Mouse (Mus musculus): ENCODE data around the gene 2010111I01Rik. TPM values are rescaled to one million over a fixed set of nuclear protein-coding genes. Genes with fewer than 3 reads are reported as not detected.
A peak's percentile ranks its signal among the peaks of the same experiment; 100 is the strongest.

The 2010111I01Rik gene
- total and polyA plus RNA-seq, 2 experiments from 2014 or later = 107 to 149 TPM

GRCm38 (mm10) chr13:63073911-63074675 is 109.4 kb downstream of the 2010111I01Rik start:
- no peak overlapping the region for H3K4me2 ChIP-seq (ENCODE audit: low read depth, low read length)
- H3K27ac ChIP-seq (ENCODE audit: low read depth) = peak overlapping the region; percentile 50
- H3K4me1 ChIP-seq (ENCODE audit: control insufficient read depth, insufficient read depth) = 0 out of 2 replicates have a peak, but pooled peaks cover 7% of the 10 kb centered on the region
- no peaks in the 10 kb centered on the region for H3K9me3 ChIP-seq (replicated peaks; ENCODE audit: control insufficient read depth, low read length)
- no peak overlapping the region for H3K9ac ChIP-seq (replicated peaks; ENCODE audit: low read depth, low read length)
- WGBS = 36% methylated on average over 9 of the region's 9 CpGs
- ATAC-seq (ENCODE audit: insufficient read depth, low read depth) (no peak; the same call in 1 of the 2 replicates), DNase-seq (ENCODE audit: low spot score) (peak; percentile 56)
- H3K36me3 ChIP-seq (replicated peaks; ENCODE audit: control insufficient read depth, insufficient read depth, low read length) = no peaks in the 10 kb centered on the region
- no peaks in the 10 kb centered on the region for H3K27me3 ChIP-seq (ENCODE audit: control insufficient read depth, insufficient read depth, low read length)
- TF ChIP-seq CTCF (IDR thresholded peaks at IDR 0.05; ENCODE audit: low read depth) = no peak
- TF ChIP-seq EP300 (IDR thresholded peaks at IDR 0.05; ENCODE audit: low read depth) = no peak
- no peak overlapping the region for H3K4me3 ChIP-seq (ENCODE audit: low read depth, low read length)

DNA sequence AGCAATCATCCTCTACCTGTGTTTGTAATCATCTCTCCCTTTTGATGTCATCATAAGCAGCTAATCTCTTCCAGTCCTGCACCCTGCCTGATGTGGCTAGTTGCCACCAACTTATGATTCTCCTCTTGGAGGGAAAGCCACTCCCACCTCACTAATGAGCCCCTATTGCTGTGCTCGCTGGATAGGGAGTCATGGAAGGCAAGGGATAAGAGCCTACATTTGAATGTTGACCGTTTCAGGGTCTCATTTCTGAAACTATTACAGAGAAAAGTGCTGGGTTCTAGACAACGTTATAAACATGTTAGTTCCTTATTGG is 109.9 kb downstream of the 2010111I01Rik start:
- no peak overlapping the region for H3K4me3 ChIP-seq (ENCODE audit: low read depth, low read length)
- H3K4me1 ChIP-seq (ENCODE audit: control insufficient read depth, insufficient read depth) = 0 out of 2 replicates have a peak, but pooled peaks cover 7% of the 10 kb centered on the region
- H3K27me3 ChIP-seq (ENCODE audit: control insufficient read depth, insufficient read depth, low read length) = no peaks in the 10 kb centered on the region
- no peak overlapping the region for H3K27ac ChIP-seq (ENCODE audit: low read depth)
- no peak for TF ChIP-seq EP300 (IDR thresholded peaks at IDR 0.05; ENCODE audit: low read depth)
- no peak for TF ChIP-seq CTCF (IDR thresholded peaks at IDR 0.05; ENCODE audit: low read depth)
- H3K4me2 ChIP-seq (ENCODE audit: low read depth, low read length) = no peak overlapping the region
- no peak for ATAC-seq (ENCODE audit: insufficient read depth, low read depth)
- H3K9ac ChIP-seq (replicated peaks; ENCODE audit: low read depth, low read length) = no peak overlapping the region
- H3K36me3 ChIP-seq (replicated peaks; ENCODE audit: control insufficient read depth, insufficient read depth, low read length) = no peaks in the 10 kb centered on the region
- no peak for DNase-seq (ENCODE audit: low spot score)
- no peaks in the 10 kb centered on the region for H3K9me3 ChIP-seq (replicated peaks; ENCODE audit: control insufficient read depth, low read length)
- 58% methylated on average over 3 of the region's 3 CpGs for WGBS

GRCm38 (mm10) chr13:63075331-63075855 is 110.7 kb downstream of the 2010111I01Rik start:
- Histone ChIP-seq H3K4me2 (ENCODE audit: low read depth, low read length) (no peak overlapping the region), H3K4me3 (ENCODE audit: low read depth, low read length) (no peak overlapping the region), H3K36me3 (replicated peaks; ENCODE audit: control insufficient read depth, insufficient read depth, low read length) (no peaks in the 10 kb centered on the region), H3K9ac (replicated peaks; ENCODE audit: low read depth, low read length) (no peak overlapping the region), H3K27me3 (ENCODE audit: control insufficient read depth, insufficient read depth, low read length) (no peaks in the 10 kb centered on the region), H3K27ac (ENCODE audit: low read depth) (no peak overlapping the region), H3K4me1 (ENCODE audit: control insufficient read depth, insufficient read depth) (0 out of 2 replicates have a peak, but pooled peaks cover 7% of the 10 kb centered on the region), H3K9me3 (replicated peaks; ENCODE audit: control insufficient read depth, low read length) (no peaks in the 10 kb centered on the region)
- DNase-seq (ENCODE audit: low spot score) (no peak), ATAC-seq (ENCODE audit: insufficient read depth, low read depth) (no peak)
- WGBS = 84% methylated on average over 2 of the region's 2 CpGs
- TF ChIP-seq EP300 (IDR thresholded peaks at IDR 0.05; ENCODE audit: low read depth) (no peak), CTCF (IDR thresholded peaks at IDR 0.05; ENCODE audit: low read depth) (no peak)

GRCm38 (mm10) chr13:63080191-63080590 is 115.5 kb downstream of the 2010111I01Rik start:
- no peak for DNase-seq (ENCODE audit: low spot score)

DNA sequence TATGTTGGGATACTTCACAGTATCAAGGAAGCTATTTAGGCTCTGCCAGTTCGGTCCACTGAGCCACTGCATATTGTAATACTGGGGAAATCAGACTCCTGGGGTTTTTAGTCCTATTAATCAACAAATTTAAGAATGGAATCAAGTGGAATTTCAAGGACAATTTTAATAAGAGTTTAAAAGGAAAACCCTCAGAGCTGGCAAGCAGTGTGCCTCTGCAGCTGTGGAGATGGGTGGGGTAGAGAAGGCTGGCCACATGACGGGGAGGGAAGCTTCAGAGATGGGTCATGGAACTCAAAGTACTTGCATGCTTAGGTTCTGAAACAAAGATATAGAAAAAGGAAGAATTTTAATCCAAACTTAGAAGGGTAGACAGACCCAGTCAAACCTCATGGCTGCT is 116.1 kb downstream of the 2010111I01Rik start:
- TF ChIP-seq EP300 (IDR thresholded peaks at IDR 0.05; ENCODE audit: low read depth) = no peak
- TF ChIP-seq CTCF (IDR thresholded peaks at IDR 0.05; ENCODE audit: low read depth) = no peak
- H3K4me2 ChIP-seq (ENCODE audit: low read depth, low read length) = no peak overlapping the region
- no peak overlapping the region for H3K4me3 ChIP-seq (ENCODE audit: low read depth, low read length)
- no peaks in the 10 kb centered on the region for H3K36me3 ChIP-seq (replicated peaks; ENCODE audit: control insufficient read depth, insufficient read depth, low read length)
- no peaks in the 10 kb centered on the region for H3K4me1 ChIP-seq (ENCODE audit: control insufficient read depth, insufficient read depth)
- no peak for DNase-seq (ENCODE audit: low spot score)
- no peak overlapping the region for H3K9ac ChIP-seq (replicated peaks; ENCODE audit: low read depth, low read length)
- no peak for ATAC-seq (ENCODE audit: insufficient read depth, low read depth)
- H3K27me3 ChIP-seq (ENCODE audit: control insufficient read depth, insufficient read depth, low read length) = no peaks in the 10 kb centered on the region
- 84% methylated on average over 2 of the region's 2 CpGs for WGBS
- no peaks in the 10 kb centered on the region for H3K9me3 ChIP-seq (replicated peaks; ENCODE audit: control insufficient read depth, low read length)
- no peak overlapping the region for H3K27ac ChIP-seq (ENCODE audit: low read depth)

More at GRCm38 (mm10) chr13:63080191-63080590, 115.5 kb downstream of the 2010111I01Rik start:
- 56% methylated on average over 4 of the region's 4 CpGs for WGBS
- Histone ChIP-seq H3K9me3 (replicated peaks; ENCODE audit: control insufficient read depth, low read length) (no peaks in the 10 kb centered on the region), H3K27me3 (ENCODE audit: control insufficient read depth, insufficient read depth, low read length) (no peaks in the 10 kb centered on the region), H3K9ac (replicated peaks; ENCODE audit: low read depth, low read length) (no peak overlapping the region), H3K27ac (ENCODE audit: low read depth) (no peak overlapping the region), H3K4me1 (ENCODE audit: control insufficient read depth, insufficient read depth) (no peaks in the 10 kb centered on the region), H3K36me3 (replicated peaks; ENCODE audit: control insufficient read depth, insufficient read depth, low read length) (no peaks in the 10 kb centered on the region), H3K4me2 (ENCODE audit: low read depth, low read length) (no peak overlapping the region), H3K4me3 (ENCODE audit: low read depth, low read length) (no peak overlapping the region)
- TF ChIP-seq CTCF (IDR thresholded peaks at IDR 0.05; ENCODE audit: low read depth) = no peak
- TF ChIP-seq EP300 (IDR thresholded peaks at IDR 0.05; ENCODE audit: low read depth) = no peak
- ATAC-seq (ENCODE audit: insufficient read depth, low read depth) = no peak

Data from heart, postnatal 0 days (tissue).